Mouse (Mus musculus): ENCODE data around the gene Pak1ip1. TPM values are rescaled to one million over a fixed set of nuclear protein-coding genes. Genes with fewer than 3 reads are reported as not detected.
"Not testable (repeated sequence)": the region's sequence is repeated elsewhere in the genome, so short reads cannot be mapped to it uniquely, and the experiment has no call there.

Gene Pak1ip1
- polyA plus RNA-seq, 1 experiment from 2014 or later: 50.3 TPM

GRCm38 (mm10) chr13:40979321-40979720 is 21.5 kb upstream of the Pak1ip1 start:
- Histone ChIP-seq H3K4me3 (replicated peaks) (no peak overlapping the region), H3K9me3 (replicated peaks) (no peaks in the 10 kb centered on the region), H3K36me3 (no peaks in the 10 kb centered on the region), H3K4me1 (no peaks in the 10 kb centered on the region), H3K9ac (replicated peaks) (no peak overlapping the region), H3K27me3 (replicated peaks) (no peaks in the 10 kb centered on the region), H3K27ac (replicated peaks) (no peak overlapping the region), H3K4me2 (no peak overlapping the region)
- no peak for ATAC-seq (ENCODE audit: low FRiP score)
- 61% methylated on average over 2 of the region's 2 CpGs for WGBS

GRCm38 (mm10) chr13:40982759-40983158 is 18.1 kb upstream of the Pak1ip1 start:
- H3K27me3 ChIP-seq (replicated peaks): no peaks in the 10 kb centered on the region
- no peaks in the 10 kb centered on the region for H3K9me3 ChIP-seq (replicated peaks)
- no peaks in the 10 kb centered on the region for H3K4me1 ChIP-seq
- no peak overlapping the region for H3K9ac ChIP-seq (replicated peaks)
- no peak overlapping the region for H3K4me2 ChIP-seq
- no peaks in the 10 kb centered on the region for H3K36me3 ChIP-seq
- ATAC-seq (ENCODE audit: low FRiP score): no peak
- H3K4me3 ChIP-seq (replicated peaks): no peak overlapping the region
- WGBS: 89% methylated on average over 1 of the region's 1 CpGs
- no peak overlapping the region for H3K27ac ChIP-seq (replicated peaks)

- whole genome bisulfite sequencing: 95% methylated on average over 5 of the region's 5 CpGs
- no peak overlapping the region for H3K9ac ChIP-seq (replicated peaks)
- H3K27ac ChIP-seq (replicated peaks): no peak overlapping the region
- no peak overlapping the region for H3K4me2 ChIP-seq
- H3K36me3 ChIP-seq: no peaks in the 10 kb centered on the region
- H3K9me3 ChIP-seq (replicated peaks): no peaks in the 10 kb centered on the region
- no peaks in the 10 kb centered on the region for H3K4me1 ChIP-seq
- no peak overlapping the region for H3K4me3 ChIP-seq (replicated peaks)
- no peaks in the 10 kb centered on the region for H3K27me3 ChIP-seq (replicated peaks)
- no peak for ATAC-seq (ENCODE audit: low FRiP score)
Measured at GRCm38 (mm10) chr13:40986081-40986480, 14.7 kb upstream of the Pak1ip1 start.

- not testable (repeated sequence) for H3K4me3 ChIP-seq (replicated peaks); H3K36me3 ChIP-seq; ATAC-seq (ENCODE audit: low FRiP score); H3K27me3 ChIP-seq (replicated peaks); H3K9ac ChIP-seq (replicated peaks); H3K4me1 ChIP-seq; H3K27ac ChIP-seq (replicated peaks); H3K9me3 ChIP-seq (replicated peaks); H3K4me2 ChIP-seq
- WGBS: 70% methylated on average over 4 of the region's 4 CpGs
Measured at GRCm38 (mm10) chr13:40987608-40988303, 13.1 kb upstream of the Pak1ip1 start.

- no peak for ATAC-seq (ENCODE audit: low FRiP score)
- H3K9me3 ChIP-seq (replicated peaks): no peaks in the 10 kb centered on the region
- no peak overlapping the region for H3K27ac ChIP-seq (replicated peaks)
- WGBS: 73% methylated on average over 2 of the region's 2 CpGs
- H3K36me3 ChIP-seq: no peaks in the 10 kb centered on the region
- H3K4me2 ChIP-seq: no peak overlapping the region
- no peaks in the 10 kb centered on the region for H3K4me1 ChIP-seq
- no peaks in the 10 kb centered on the region for H3K27me3 ChIP-seq (replicated peaks)
- no peak overlapping the region for H3K9ac ChIP-seq (replicated peaks)
- no peak overlapping the region for H3K4me3 ChIP-seq (replicated peaks)
Measured at GRCm38 (mm10) chr13:40988418-40988817, 12.4 kb upstream of the Pak1ip1 start.

GRCm38 (mm10) chr13:40994487-40995263 is 6.1 kb upstream of the Pak1ip1 start:
- 9% methylated on average over 8 of the region's 8 CpGs for WGBS
- no peak overlapping the region for H3K9ac ChIP-seq (replicated peaks)
- no peaks in the 10 kb centered on the region for H3K36me3 ChIP-seq
- no peaks in the 10 kb centered on the region for H3K27me3 ChIP-seq (replicated peaks)
- no peaks in the 10 kb centered on the region for H3K9me3 ChIP-seq (replicated peaks)
- H3K4me1 ChIP-seq: peaks cover 4% of the 10 kb centered on the region; the same call in 1 of the 2 replicates
- no peak overlapping the region for H3K27ac ChIP-seq (replicated peaks)
- H3K4me2 ChIP-seq: 0 out of 2 replicates have a peak overlapping the region, but pooled peaks have one; percentile 15
- H3K4me3 ChIP-seq (replicated peaks): no peak overlapping the region
- ATAC-seq (ENCODE audit: low FRiP score): no peak

- H3K9ac ChIP-seq (replicated peaks); H3K27ac ChIP-seq (replicated peaks); H3K36me3 ChIP-seq; H3K27me3 ChIP-seq (replicated peaks); H3K9me3 ChIP-seq (replicated peaks); ATAC-seq (ENCODE audit: low FRiP score); H3K4me2 ChIP-seq; H3K4me3 ChIP-seq (replicated peaks): not testable (repeated sequence)
- peaks cover 27% of the 10 kb centered on the region for H3K4me1 ChIP-seq
- 95% methylated on average over 5 of the region's 5 CpGs for WGBS
Measured at GRCm38 (mm10) chr13:40998537-40998936, 2.3 kb upstream of the Pak1ip1 start.

GRCm38 (mm10) chr13:41000140-41000925 is 490 bp upstream of the Pak1ip1 start:
- Histone ChIP-seq H3K27me3 (replicated peaks) (no peaks in the 10 kb centered on the region), H3K4me1 (peaks cover 24% of the 10 kb centered on the region), H3K4me2 (peak overlapping the region; percentile 94), H3K36me3 (peaks cover 10% of the 10 kb centered on the region; the same call in 1 of the 2 replicates), H3K4me3 (replicated peaks) (peak overlapping the region; percentile 83), H3K9ac (replicated peaks) (peak overlapping the region; percentile 88), H3K9me3 (replicated peaks) (no peaks in the 10 kb centered on the region), H3K27ac (replicated peaks) (peak overlapping the region; percentile 99)
- ATAC-seq (ENCODE audit: low FRiP score): peak; percentile 64
- under 1% methylated on average over 25 of the region's 25 CpGs for WGBS

- Histone ChIP-seq H3K27me3 (replicated peaks) (no peaks in the 10 kb centered on the region), H3K4me1 (peaks cover 24% of the 10 kb centered on the region), H3K27ac (replicated peaks) (no peak overlapping the region), H3K9me3 (replicated peaks) (no peaks in the 10 kb centered on the region), H3K4me2 (peak overlapping the region; percentile 94), H3K36me3 (peaks cover 26% of the 10 kb centered on the region), H3K4me3 (replicated peaks) (peak overlapping the region; percentile 83), H3K9ac (replicated peaks) (no peak overlapping the region)
- no peak for ATAC-seq (ENCODE audit: low FRiP score)
- WGBS: 89% methylated on average over 5 of the region's 5 CpGs
Measured at GRCm38 (mm10) chr13:41002001-41002400, 1.2 kb downstream of the Pak1ip1 start.

- Histone ChIP-seq H3K4me1 (peaks cover 15% of the 10 kb centered on the region), H3K36me3 (peaks cover 65% of the 10 kb centered on the region), H3K4me2 (no peak overlapping the region), H3K27me3 (replicated peaks) (no peaks in the 10 kb centered on the region), H3K27ac (replicated peaks) (no peak overlapping the region), H3K4me3 (replicated peaks) (no peak overlapping the region), H3K9ac (replicated peaks) (no peak overlapping the region), H3K9me3 (replicated peaks) (no peaks in the 10 kb centered on the region)
- WGBS: over 99% methylated on average over 4 of the region's 4 CpGs
- ATAC-seq (ENCODE audit: low FRiP score): no peak
Measured at GRCm38 (mm10) chr13:41006244-41006643, 5.4 kb downstream of the Pak1ip1 start.

GRCm38 (mm10) chr13:41008271-41008670 is 7.4 kb downstream of the Pak1ip1 start:
- H3K4me1 ChIP-seq: peaks cover 3% of the 10 kb centered on the region; the same call in 1 of the 2 replicates
- H3K4me3 ChIP-seq (replicated peaks): no peak overlapping the region
- peaks cover 84% of the 10 kb centered on the region for H3K36me3 ChIP-seq
- no peak overlapping the region for H3K27ac ChIP-seq (replicated peaks)
- H3K27me3 ChIP-seq (replicated peaks): no peaks in the 10 kb centered on the region
- no peaks in the 10 kb centered on the region for H3K9me3 ChIP-seq (replicated peaks)
- 93% methylated on average over 10 of the region's 10 CpGs for WGBS
- no peak for ATAC-seq (ENCODE audit: low FRiP score)
- H3K9ac ChIP-seq (replicated peaks): no peak overlapping the region
- no peak overlapping the region for H3K4me2 ChIP-seq

Measured in neural tube, embryonic 15.5 days (tissue).